Mouse (Mus musculus) heart, postnatal 4 days (tissue): ENCODE results near the gene Xkrx. TPM values are rescaled to one million over a fixed set of nuclear protein-coding genes. Genes with fewer than 3 reads are reported as not detected.
"Not testable (repeated sequence)": the region's sequence is repeated elsewhere in the genome, so short reads cannot be mapped to it uniquely, and the experiment has no call there.

Experiments
- DNase-seq: peaks from one replicate; pipeline ENCODE4 v3.0.0; 2021
- total RNA-seq, 2 experiments: library from RNA; stranded (reverse); gene quantifications; 2 replicates each; pipeline ENCODE4 v1.2.3; 2021

Gene Xkrx
- 1 to 10 TPM in 1 of 2 experiments, under 1 TPM in 1; 0.83 to 1.4 TPM for total RNA-seq

DNA sequence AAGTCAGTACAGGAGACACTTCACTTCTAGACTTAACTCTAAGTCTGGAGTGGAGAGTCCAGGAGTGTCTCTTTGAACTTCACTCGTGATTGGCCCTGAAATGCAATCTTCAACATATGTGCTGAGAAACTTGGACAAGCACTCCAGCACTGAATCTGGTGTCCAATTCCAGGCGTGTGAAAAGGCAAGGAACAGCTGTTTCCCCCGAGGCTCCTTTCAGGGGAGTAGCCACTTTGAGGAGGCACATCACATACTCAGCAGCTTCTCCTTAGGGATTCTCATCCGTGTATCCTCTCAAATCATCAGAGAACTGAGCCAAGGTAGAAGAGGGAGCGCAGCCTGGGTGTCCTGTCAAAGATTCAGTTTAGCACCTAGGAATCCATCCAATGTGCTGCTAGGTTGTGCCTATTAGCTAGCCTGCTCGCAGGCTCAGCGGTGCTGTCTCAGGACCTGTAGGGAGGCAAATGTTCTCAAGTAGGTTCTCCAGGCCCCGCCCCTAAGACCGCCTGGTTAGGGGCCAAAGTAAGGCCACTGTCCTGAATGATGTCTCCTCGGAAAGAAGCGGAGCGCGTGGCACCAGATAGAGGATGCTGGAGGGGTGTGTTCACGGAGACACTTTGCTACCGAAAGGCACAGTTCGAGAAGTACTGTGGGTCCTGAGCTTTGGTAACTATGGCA lies at the start of gene Xkrx:
Xkrx (minus strand) TSS at position 34 of the 678 bp plus-strand sequence.
- DNase-seq, result no peak

DNA sequence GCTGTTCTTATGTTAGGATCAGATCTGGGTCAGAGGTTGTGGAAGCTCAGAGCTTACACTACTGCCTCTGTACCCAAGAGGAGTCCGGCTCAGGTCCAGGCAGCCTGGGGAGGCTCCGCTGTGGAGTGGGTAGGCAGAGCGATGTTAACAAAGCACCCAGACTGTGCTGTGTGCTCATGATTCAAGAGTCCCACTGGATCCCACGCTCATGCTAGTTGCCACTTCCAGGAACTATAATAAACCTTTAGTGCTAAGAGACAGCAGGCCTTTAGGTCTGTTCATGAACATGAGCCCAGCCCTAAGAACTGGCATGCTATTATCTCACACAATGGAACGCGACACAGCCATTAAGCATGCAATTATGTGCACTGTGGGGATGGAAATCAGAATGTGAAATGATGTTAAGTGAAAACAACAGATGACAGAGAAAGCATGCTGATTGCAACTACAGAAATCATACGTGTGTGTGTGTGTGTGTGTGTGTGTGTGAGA lies 49.3 kb upstream of the Xkrx start:
- no peak for DNase-seq

DNA sequence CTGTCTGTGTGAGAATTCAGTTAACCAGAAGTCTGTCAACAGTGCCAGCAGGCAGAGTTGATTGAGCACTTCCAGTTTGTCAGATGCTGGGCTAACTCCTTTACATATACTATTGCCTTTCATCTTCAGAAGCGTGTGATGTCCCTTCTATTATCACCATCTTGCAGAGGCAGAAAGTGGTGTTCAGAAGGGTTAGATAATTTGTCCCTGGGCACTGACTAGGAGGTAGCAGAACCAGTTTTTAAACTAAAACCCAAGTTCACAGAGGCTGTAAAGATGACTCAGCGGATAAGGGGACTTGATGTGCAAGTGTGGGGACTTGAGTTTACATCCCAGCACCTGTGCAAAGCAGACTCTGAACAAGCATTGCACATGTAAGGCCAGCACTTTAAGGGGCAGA lies 46.6 kb upstream of the Xkrx start:
- DNase-seq, result no peak

DNA sequence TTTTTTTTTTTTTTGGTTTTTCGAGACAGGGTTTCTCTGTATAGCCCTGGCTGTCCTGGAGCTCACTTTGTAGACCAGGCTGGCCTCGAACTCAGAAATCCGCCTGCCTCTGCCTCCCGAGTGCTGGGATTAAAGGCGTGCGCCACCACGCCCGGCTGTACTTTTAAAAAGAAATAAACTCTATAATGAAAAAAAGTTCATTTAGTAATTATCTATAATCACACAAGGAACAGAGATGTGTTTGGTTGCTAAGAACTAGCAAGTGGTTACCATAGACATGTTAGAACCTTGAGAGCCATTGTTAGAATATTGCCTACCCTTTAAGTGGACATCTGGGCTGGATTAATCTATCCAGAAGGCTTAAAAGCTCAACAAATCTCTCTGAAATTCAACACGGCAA lies 25.3 kb upstream of the Xkrx start, which contains the start of gene Arl13a:
Arl13a (plus strand) TSS at position 301 of the 400 bp plus-strand sequence.
- DNase-seq, result not testable (repeated sequence)

DNA sequence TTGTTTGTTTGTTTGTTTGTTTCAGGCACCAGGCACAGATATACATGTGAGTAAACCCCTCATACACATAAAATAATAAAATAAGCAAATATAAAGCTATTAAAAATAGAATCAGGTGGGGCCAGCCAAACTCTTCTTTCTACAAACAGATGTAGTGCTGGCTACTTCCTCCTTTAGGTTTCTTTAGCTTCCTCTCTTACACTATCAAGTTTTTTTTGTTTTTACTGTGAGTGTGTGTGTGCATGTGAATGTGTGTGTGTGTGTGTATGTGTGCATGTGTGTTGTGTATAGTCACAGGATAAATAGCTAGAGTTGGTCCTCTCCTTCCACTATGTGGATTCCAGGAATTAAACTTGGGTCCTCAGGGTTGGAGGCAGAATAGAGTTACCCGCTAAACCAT lies 12.8 kb upstream of the Xkrx start:
- DNase-seq, result no peak

DNA sequence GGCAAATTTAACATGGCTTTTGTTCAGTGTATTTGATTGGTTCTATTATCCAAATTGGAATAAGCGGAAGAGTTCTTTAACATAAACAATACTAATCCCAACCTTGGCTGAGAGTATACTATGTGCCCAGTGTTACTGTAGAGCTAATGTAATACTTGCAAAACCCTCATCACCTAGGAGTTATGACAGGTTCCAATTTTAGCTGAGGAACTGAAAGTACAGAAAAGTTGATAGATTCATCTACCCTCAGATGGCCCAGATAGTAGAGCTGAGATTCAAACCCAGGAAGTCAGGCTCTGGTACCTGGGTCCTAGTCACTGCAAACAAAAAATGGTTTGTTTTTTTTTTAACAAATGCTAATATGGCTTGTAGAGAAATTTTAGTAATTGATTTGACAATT lies 8.7 kb upstream of the Xkrx start:
- DNase-seq, result no peak

DNA sequence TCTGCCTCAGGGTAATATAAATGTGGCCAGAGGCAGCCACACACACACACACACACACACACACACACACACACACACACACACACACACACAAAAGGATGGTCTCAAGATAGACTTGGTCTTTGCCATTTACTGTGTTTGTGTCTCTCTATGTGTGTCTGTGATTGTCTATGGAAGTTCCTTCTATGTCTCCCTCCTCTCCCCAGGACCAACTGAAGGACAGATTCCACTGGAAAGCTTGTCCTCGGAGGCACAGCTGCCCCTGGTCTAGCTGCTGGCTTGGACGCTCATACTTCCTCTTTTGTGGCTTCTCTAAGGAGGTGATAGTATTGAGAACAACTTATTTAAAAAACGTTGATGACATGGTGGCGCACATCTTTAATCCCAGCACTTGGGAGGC lies 1.6 kb upstream of the Xkrx start:
- DNase-seq, result no peak

DNA sequence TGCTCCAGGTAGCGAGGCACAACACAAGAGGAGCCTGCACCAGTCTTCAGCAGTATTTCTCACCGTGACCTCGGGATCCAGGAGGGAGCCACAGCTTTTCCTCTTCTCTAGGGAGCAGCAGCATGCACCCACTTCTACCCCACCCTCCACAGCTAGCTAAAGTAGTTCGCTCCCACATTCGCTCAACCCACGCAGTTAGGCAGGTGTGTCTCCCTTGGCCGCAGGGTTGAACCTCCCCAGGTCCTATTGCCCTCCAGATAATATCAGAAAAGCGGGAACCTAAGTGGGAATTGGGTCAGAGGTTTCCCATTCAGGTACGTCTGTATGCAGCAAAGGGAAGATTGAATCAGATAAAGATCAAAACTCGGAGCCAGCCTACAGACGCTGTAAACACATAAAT lies 950 bp upstream of the Xkrx start:
- no peak for DNase-seq

DNA sequence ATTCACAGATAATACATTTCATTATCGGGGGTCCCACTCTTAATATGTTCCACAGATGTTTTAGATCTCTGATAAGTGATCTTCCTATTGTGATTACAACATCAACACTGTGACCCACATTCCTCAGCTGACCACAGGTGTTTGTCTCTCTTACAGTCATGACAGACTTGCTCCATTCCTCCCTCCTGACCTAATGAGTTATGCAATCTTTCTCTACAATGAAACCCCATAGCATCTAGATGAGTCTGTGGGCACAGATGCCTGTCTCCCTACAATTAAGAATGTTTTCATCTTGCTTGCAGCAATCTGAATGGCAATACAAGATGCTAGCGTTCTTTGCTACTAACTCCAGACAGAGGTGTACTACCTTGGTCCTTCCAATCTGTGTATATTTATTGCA lies 1.4 kb downstream of the Xkrx start:
- DNase-seq, result no peak

DNA sequence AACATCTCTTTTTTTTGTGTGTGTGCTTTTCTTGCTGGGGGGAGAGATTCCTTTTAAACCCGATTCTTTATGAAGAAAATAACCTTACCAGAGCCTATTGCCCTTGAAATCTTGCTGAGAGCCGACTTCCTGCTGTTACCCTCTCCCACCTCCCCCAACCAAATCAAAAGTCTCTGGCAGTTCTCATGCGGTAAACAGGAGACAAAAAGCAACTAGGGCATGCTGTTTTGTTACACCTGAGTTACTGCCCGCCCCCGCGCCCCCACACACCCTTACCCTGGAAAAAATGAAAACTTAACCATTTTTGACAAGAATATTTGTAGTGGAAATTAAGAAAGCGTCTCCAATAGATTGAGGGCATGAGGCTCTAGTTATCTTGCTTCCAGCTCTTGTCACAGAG lies 3.7 kb downstream of the Xkrx start:
- no peak for DNase-seq

DNA sequence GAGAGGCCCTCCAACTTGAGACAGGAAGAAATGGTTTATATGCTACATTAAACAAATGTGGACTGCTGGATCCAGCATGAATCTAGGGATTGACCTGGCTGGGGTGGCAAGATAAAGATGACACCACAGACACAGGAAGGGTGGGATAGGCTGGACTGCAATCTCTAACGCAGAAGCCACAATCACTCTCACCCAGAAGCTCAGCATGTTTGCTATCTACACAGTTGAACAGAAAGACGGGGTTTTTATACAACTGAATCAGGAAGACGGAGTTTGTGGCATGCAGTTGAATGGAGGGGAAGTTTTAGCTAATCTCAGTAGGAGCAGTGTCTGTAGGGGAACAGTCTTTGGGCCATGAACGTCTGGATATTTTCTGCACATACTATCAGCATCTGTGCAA lies 19.9 kb downstream of the Xkrx start:
- no peak for DNase-seq

DNA sequence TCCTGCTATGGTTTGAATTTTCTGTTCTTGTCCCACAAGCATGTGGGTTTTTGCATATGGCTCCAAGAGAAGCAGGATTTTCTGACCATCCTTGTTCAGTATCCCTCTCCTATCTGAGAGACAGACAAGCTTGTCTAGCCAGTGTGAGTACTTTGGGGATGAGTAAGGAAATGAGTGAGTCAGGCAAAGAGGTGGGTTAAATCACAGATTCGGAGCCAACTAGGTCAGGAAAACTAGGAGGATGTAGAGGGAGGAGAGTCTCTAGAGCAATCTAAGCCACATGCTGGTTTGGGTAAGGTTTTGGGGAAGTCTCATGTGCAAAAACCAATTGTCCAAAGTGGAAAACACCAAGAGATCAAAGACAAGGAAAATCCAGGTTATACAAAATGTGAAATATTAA lies 20.3 kb downstream of the Xkrx start:
- no peak for DNase-seq

DNA sequence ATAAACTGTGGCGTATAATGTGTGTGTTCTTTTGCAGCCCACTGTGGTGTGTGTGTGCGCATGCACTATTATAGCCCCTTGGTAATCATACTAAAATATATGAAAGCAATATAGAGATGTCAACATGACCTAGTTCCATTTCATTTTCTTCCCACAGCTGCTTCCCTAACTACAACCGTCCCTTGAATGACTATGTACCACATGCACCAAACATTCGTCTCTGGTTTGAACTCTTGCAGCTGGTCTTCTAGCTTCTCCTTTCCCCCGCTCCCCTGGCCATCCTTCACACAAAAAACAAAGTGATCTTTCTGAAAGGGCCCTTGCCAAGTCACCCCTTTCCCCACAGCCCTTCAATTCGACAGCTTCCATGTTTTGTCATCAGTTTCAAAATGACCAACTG lies 21.9 kb downstream of the Xkrx start:
- no peak for DNase-seq

DNA sequence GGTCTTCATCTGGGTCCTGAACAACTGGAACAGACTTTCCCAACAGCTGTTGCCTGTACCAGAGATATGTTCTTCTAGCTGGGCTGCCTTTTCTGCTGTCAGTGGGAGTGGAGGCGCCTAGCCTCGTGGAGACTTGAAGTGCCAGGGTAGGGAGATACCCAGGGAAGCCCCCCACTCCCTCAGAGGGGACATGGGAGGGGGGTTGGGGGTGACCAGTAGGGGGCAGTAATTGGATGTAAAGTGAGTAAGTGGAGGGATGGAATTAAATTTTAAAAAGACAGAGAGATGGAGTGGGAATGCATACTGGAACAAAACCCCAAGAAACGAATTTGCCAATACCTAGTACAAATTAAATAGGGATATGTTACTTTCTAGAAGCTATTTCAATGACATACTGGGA lies 28.1 kb downstream of the Xkrx start:
- no peak for DNase-seq

DNA sequence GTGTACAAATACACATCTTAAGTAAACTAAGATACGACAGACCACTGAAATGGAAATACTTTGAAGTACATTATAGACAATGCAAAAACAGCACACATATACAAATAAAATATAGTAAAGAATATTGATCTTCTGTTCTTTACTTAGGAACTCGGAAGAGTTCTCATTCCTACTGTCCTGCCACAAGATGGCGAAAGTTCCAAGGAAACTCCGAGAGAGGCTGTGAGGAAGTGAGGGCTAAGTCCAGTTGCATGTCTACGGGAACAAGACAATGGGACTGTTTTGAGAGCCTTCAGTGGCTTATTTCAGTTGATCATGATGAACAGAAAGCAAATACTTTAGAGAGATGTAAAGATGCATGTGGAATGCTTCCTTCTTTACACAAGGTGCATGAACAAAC lies 29.6 kb downstream of the Xkrx start:
- DNase-seq, result peak; percentile 25

DNA sequence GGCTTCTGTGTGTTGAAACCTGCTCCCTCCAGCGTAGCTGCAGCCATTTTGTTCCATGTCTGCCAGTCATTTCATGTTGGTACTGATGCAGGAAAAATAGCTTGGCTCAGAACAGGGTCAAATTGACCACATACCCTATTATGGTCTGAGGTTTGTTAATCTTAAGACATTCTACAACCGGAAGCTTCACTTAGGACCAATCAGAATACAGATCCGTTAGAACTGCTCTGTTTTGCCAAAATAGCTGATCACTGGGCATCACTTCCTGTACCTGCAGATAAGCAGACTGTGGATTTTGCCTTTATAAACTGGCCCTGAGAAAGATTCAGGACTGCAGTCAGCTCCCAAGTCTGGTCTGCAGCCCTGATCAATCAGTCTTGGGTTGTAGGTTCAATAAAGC lies 33.3 kb downstream of the Xkrx start:
- DNase-seq, result no peak

DNA sequence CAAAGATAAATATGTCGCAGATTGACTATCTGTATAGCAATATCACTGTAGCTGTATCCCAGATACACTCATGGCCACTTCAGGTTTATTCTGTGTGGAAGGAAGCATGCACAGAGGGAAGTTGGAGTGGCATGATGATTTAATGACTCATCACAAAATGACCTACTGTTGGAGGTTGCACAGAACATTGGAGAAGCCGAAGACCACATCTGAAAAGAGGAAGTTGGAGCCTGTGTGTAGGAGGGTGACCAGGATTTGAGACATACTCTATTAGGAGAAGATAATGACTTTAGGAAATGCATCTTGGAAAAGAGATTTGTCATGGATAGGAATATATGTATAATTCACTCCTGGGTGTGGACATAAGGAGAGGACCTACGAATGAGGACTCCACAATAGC lies 45.5 kb downstream of the Xkrx start:
- no peak for DNase-seq

DNA sequence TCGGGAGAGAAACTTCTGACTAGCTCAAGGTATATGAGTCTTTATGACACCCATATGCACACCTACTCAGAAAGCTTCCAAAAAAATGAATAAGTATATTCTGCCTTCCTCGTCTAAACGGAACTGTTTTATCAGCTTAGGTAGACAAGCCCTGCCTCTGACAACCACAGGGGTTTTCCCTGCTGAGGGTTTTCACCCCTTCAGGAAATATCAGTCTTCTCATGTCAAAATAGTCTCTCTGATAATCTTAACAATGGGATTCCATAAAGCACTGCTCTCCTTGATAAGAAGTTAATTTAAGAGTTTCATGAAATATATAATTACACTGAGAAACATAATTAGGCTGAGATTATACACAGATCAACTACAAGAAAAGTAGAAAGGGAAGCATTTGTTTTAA lies 50.1 kb downstream of the Xkrx start:
- DNase-seq, result no peak

DNA sequence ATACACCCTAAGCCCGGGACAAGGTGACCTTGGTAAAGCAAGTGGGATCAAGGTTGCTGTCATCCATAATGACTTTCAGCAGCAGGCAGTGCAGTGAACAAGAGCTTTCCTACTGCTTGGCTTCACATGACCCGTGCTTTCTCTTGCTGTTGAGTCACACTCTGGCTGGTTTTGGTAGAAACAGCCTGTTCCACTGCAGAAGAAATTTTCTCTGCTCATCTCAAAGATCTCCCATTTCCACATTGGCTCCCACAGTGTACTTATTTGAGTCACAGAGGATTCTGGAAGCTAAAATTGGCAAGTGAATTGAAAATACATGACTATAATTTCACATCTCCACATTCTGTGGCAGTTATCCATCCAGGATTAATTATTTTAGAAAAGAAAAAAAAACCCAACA lies 59.2 kb downstream of the Xkrx start:
- no peak for DNase-seq

Other genes with a start within 250 kb of the Xkrx start
- gene Sytl4, start 180.3 kb downstream of the Xkrx start, total RNA-seq, result 1 to 10 TPM; 2.5 to 3.7 TPM
- gene Cstf2, start 102.9 kb downstream of the Xkrx start, total RNA-seq, result 10 to 100 TPM; 28.7 to 29.2 TPM
- not detected for gene Arl13a, start 25.4 kb upstream of the Xkrx start, total RNA-seq
- under 1 TPM in 1 of 2 experiments, not detected in 1; 0.88 TPM for gene Nox1, start 59.9 kb upstream of the Xkrx start, total RNA-seq
- gene Trmt2b, start 114.9 kb upstream of the Xkrx start, total RNA-seq, result 10 to 100 TPM; 43.0 to 51.6 TPM
- 10 to 100 TPM; 15.5 to 17.0 TPM for gene Tmem35a, start 133.1 kb upstream of the Xkrx start, total RNA-seq
- 10 to 100 TPM; 15.7 to 17.1 TPM for gene Cenpi, start 146.0 kb upstream of the Xkrx start, total RNA-seq
- gene Drp2, start 242.5 kb upstream of the Xkrx start, total RNA-seq, result under 1 TPM; 0.45 to 0.74 TPM